Mouse (Mus musculus): Measurements from ENCODE around the gene Ctbp2. TPM values are rescaled to one million over a fixed set of nuclear protein-coding genes. Genes with fewer than 3 reads are reported as not detected.

Ctbp2 gene
- polyA plus RNA-seq, 1 experiment from 2014 or later: 75.7 TPM

DNA sequence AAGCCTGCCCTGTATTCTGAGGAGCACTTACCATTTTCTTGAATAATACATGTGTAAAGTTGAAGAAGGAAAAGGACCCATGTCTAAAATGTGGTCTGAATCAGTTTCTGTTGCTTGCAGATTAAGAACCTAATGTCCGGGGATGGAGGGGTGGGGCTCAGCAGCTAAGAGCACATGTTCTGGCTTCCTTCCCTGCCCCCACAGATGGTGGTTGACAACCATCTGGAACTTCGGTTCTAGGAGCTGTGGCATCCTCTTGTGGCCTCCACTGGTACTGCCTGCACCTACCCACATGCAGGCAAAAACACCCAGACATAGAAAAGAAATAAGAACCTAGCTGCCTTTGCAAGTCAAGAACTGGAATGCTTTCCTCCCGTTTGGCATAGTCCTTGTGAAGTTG lies 120.7 kb downstream of the Ctbp2 start:
- Histone ChIP-seq H3K4me3 (no peak overlapping the region), H3K9me3 (no peaks in the 10 kb centered on the region), H3K27ac (no peak overlapping the region), H3K27me3 (ENCODE audit: insufficient read depth, poor library complexity, severe bottlenecking) (no peaks in the 10 kb centered on the region), H3K4me1 (peaks cover 55% of the 10 kb centered on the region), H3K36me3 (peaks cover 33% of the 10 kb centered on the region)
- 27% methylated on average over 3 of the region's 3 CpGs for WGBS
- DNase-seq (ENCODE audit: low spot score): no peak

DNA sequence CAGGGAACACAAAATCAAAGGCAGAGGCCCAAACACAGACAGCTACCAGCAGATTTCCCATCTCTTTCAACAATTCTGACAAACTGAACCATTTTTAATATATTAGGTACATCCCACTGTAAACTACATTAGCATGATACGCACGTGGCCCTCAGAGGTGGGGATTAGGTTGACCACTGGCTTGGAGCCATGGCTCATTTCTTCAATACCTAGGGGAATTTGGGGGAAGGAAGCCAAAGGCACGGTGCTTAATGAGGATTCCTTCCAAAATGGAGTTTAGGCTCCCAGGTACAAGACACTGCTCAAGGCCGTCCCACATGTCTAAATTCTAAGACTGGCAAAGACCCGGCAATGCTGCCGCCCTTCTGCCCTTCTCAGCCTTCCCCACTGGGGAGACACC lies 121.9 kb downstream of the Ctbp2 start:
- Histone ChIP-seq H3K4me3 (no peak overlapping the region), H3K27me3 (ENCODE audit: insufficient read depth, poor library complexity, severe bottlenecking) (no peaks in the 10 kb centered on the region), H3K27ac (no peak overlapping the region), H3K4me1 (peaks cover 47% of the 10 kb centered on the region), H3K9me3 (no peaks in the 10 kb centered on the region), H3K36me3 (peaks cover 45% of the 10 kb centered on the region)
- no peak for DNase-seq (ENCODE audit: low spot score)
- 94% methylated on average over 6 of the region's 6 CpGs for WGBS

DNA sequence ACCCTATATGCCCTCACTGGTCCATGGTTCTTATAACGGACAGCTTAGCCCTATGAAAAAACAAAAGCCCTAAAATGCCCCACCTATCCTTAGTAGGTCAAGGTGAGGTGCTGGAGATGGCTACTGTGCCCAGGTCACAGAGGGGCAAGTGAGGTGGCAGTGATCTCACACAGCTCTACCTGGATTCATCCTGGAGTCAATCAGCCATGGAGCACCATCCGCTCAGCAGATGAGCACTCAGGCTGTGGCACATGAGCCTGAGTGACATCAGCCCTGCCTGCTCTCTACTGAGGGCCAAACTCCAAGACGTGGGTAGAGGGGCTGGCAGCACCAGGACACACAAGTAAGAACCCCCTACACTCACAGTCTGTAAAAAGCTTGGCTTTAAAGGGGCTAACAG lies 122.8 kb downstream of the Ctbp2 start:
- no peak overlapping the region for H3K4me3 ChIP-seq

DNA sequence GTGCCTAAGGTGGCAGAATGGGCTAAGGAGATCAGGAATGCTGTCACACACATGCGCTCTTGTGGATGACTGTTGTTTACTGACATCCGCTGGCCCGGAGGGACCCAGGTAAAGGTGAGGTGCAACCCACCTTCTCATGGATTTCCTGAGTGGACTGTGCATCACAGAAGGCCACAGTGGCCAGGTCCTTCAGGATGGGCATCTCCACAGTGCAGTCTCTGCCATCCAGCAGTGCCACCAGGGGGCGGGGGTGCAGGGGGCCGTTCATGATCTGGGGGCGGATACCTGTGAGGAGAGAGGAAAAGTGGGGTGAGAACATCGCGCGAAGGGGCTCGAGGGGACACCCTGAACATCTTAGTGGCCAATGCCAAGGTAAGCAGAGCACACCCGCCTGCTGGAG lies 125.1 kb downstream of the Ctbp2 start:
- Histone ChIP-seq H3K4me3 (no peak overlapping the region), H3K9me3 (no peaks in the 10 kb centered on the region), H3K36me3 (peaks cover 70% of the 10 kb centered on the region), H3K27ac (no peak overlapping the region), H3K4me1 (peaks cover 29% of the 10 kb centered on the region), H3K27me3 (ENCODE audit: insufficient read depth, poor library complexity, severe bottlenecking) (no peaks in the 10 kb centered on the region)
- DNase-seq (ENCODE audit: low spot score): no peak
- WGBS: 97% methylated on average over 11 of the region's 11 CpGs

More for the DNA sequence above, 122.8 kb downstream of the Ctbp2 start:
- Histone ChIP-seq H3K4me1 (peaks cover 43% of the 10 kb centered on the region), H3K9me3 (no peaks in the 10 kb centered on the region), H3K27ac (no peak overlapping the region), H3K27me3 (ENCODE audit: insufficient read depth, poor library complexity, severe bottlenecking) (no peaks in the 10 kb centered on the region), H3K36me3 (peaks cover 53% of the 10 kb centered on the region)
- WGBS: 88% methylated on average over 3 of the region's 3 CpGs
- peak; percentile 63 for DNase-seq (ENCODE audit: low spot score)

DNA sequence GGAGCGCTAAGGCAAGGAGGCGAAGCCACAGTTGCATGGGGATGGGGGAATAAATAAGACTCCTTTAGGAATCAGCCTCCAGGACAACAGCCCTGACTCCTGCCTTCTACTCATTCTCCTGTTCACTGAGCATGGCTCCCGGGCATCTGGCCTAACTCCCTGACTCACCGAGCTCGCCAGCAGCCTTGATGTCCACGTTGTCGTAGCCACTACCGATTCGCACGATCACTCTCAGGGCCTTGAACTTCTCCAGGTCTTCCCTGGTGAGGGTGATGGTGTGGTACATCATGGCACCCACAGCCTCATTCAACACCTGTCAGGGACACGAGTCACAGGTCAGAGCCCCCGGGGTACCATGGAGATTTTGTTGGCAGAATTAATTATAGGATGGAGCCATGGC lies 125.5 kb downstream of the Ctbp2 start:
- Histone ChIP-seq H3K9me3 (no peaks in the 10 kb centered on the region), H3K27ac (no peak overlapping the region), H3K4me3 (no peak overlapping the region), H3K4me1 (peaks cover 27% of the 10 kb centered on the region), H3K36me3 (peaks cover 74% of the 10 kb centered on the region), H3K27me3 (ENCODE audit: insufficient read depth, poor library complexity, severe bottlenecking) (no peaks in the 10 kb centered on the region)
- WGBS: 95% methylated on average over 12 of the region's 12 CpGs
- DNase-seq (ENCODE audit: low spot score): peak; percentile 68

DNA sequence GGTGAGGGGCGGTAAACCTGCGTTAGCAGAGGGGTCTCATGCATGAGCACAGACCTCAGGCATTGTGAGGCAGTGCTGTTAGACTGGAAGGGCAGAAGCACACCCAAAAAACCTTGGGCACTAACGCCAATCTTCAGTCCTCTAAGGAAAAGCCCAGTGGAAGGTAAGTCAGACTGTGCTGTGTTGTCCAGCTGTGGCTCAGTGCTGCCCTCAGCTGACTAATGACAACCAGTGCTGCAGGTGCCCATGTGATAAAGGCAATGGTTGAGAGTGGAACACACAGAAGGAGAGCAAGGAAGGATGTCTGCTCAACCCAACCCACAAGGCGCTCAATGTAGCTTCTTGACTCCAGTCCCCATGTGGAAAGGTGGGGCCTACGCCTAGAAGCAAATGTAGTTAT lies 127.8 kb downstream of the Ctbp2 start:
- Histone ChIP-seq H3K9me3 (no peaks in the 10 kb centered on the region), H3K4me1 (peaks cover 23% of the 10 kb centered on the region), H3K36me3 (peaks cover 91% of the 10 kb centered on the region), H3K4me3 (no peak overlapping the region), H3K27ac (no peak overlapping the region), H3K27me3 (ENCODE audit: insufficient read depth, poor library complexity, severe bottlenecking) (no peaks in the 10 kb centered on the region)
- peak; percentile 72 for DNase-seq (ENCODE audit: low spot score)
- WGBS: 86% methylated on average over 5 of the region's 5 CpGs

DNA sequence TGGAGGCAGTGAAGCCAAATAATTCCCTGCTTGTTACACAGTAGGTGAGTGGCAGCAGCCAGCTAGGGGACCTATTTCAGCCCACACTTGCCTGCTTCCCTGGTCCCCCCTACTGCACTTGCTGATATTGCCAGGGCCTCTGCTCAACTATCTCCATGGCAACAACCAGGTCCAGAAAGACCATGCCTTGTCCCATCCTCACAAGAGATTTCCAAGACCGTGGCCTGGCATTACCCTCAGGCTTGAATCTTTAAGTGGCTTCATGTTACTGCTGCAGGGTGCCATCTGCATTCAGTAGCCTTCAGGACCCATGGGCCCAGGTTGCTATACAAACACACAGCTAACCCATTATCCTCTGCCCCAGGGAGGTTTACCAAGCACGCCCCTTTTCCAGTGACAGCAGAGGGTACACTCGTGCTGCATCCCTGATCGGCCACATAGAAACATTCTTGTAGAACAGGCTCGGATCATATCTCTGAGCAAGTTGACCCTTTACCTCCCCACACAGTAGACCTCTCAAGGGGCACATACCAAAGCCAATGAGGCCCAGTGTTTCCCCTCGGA lies 129.4 kb downstream of the Ctbp2 start:
- Histone ChIP-seq H3K4me3 (no peak overlapping the region), H3K9me3 (no peaks in the 10 kb centered on the region), H3K27me3 (ENCODE audit: insufficient read depth, poor library complexity, severe bottlenecking) (no peaks in the 10 kb centered on the region), H3K27ac (no peak overlapping the region), H3K4me1 (0 out of 2 replicates have a peak, but pooled peaks cover 10% of the 10 kb centered on the region), H3K36me3 (peaks cover 96% of the 10 kb centered on the region)
- DNase-seq (ENCODE audit: low spot score): no peak
- WGBS: 81% methylated on average over 6 of the region's 6 CpGs

DNA sequence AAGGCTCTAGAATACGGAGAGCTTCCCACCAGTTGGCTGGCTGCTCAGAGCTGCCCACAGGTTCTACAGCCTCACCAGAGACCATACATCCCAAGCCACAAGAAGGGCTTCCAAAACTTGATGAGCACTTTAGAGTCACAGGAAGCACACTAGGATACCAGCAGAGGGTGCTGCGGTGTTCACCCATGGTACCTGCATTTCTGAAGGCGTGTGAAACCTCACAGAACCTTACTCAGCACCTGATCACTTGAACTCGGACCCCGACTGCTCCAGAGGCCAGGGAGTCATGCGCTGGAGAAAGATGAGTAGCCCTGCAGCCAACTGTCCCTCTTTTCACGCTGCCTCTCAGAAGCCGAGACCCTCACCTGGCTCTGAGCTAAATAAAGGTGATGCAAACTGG lies 130.0 kb downstream of the Ctbp2 start:
- DNase-seq (ENCODE audit: low spot score): peak; percentile 74
- no peaks in the 10 kb centered on the region for H3K27me3 ChIP-seq (ENCODE audit: insufficient read depth, poor library complexity, severe bottlenecking)
- H3K4me3 ChIP-seq: no peak overlapping the region
- peaks cover 96% of the 10 kb centered on the region for H3K36me3 ChIP-seq
- no peak overlapping the region for H3K27ac ChIP-seq
- 88% methylated on average over 8 of the region's 8 CpGs for WGBS
- no peaks in the 10 kb centered on the region for H3K9me3 ChIP-seq
- 0 out of 2 replicates have a peak, but pooled peaks cover 10% of the 10 kb centered on the region for H3K4me1 ChIP-seq

DNA sequence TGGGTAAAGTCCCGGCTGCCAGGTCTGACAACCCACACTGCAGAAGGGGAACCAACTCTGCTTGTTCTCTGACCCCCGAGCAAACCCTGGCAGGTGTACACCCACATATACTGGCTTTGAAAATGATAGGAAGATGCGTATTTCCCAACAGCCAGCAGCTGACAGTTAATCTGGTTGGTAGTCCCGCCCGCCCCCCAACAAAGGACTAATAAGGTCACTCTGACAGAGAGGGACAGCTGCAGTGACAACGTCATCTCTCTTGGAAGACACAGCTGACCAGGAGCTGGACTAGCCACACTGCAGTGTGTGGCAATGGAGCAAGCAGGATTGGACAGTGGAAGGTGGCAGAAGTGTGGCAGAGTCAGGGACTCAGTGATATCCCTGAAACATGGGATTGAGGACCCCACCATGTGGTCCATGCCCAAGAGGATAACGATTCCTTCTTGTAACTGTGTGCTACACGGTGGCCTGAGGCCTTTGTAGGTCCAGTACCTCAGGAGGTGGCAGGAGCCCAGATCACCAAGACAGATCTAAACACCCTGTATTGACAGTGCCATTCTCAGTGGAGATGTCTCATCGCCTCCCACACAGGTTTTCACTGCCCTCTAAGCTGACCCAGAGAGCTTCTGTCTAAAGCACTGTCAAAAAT lies 131.1 kb downstream of the Ctbp2 start:
- Histone ChIP-seq H3K27ac (no peak overlapping the region), H3K9me3 (no peaks in the 10 kb centered on the region), H3K36me3 (peaks cover 96% of the 10 kb centered on the region), H3K4me1 (0 out of 2 replicates have a peak, but pooled peaks cover 10% of the 10 kb centered on the region), H3K27me3 (ENCODE audit: insufficient read depth, poor library complexity, severe bottlenecking) (no peaks in the 10 kb centered on the region), H3K4me3 (no peak overlapping the region)
- DNase-seq (ENCODE audit: low spot score): peak; percentile 67
- WGBS: 90% methylated on average over 9 of the region's 9 CpGs

DNA sequence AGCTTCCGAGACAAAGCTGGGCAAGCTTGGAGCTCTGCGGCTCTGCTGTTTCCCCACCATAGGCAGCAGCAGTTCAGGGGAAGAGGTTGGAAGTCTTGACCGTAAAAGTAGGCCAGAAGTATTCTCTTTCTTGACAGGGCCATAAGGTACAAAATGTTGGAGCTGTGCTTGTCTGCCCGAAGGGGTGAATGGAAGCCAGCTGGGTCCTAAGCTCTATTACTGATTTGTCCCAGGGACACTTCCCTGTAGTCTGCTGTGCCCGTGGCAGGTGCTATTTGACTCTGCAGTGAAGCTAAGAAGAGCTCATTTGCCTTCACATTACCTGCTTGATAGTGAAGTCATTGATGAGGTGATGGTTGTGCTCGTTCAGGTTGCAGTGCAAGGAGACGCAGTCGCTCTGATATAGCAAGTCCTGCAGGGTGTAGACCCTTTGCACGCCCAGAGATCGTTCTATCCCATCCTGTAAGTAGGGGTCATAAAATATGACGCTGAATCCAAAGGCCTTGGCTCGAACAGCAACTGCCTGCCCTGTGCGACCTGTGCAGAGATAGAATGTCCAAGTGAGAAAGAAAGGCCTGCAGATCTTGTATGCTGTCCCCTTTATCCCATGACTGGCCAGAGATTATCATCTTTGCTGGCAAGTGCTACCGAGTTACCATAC lies 132.8 kb downstream of the Ctbp2 start:
- peak; percentile 68 for DNase-seq (ENCODE audit: low spot score)

DNA sequence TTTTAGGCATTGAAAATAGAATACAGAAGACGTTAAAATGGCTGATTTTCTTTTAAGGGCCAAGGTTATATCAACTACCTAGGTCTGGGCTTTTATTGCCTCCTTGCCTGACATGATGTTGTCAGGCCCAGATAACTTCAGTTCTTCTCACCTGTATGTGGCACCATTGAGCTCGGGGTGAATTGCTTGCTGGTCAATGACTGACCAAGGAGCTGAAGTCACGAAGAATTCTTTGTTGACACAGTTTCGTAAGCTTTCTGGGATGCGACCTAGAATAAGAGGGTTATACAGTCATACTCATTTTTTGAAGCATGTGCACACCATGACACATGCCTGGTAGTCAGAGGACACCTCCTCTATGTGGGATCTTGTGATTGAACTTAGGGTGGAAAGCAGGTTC lies 134.3 kb downstream of the Ctbp2 start:
- Histone ChIP-seq H3K36me3 (peaks cover 85% of the 10 kb centered on the region), H3K4me1 (0 out of 2 replicates have a peak, but pooled peaks cover 7% of the 10 kb centered on the region), H3K4me3 (no peak overlapping the region), H3K27ac (no peak overlapping the region), H3K27me3 (ENCODE audit: insufficient read depth, poor library complexity, severe bottlenecking) (no peaks in the 10 kb centered on the region), H3K9me3 (no peaks in the 10 kb centered on the region)
- WGBS: 90% methylated on average over 5 of the region's 5 CpGs
- no peak for DNase-seq (ENCODE audit: low spot score)

More for the DNA sequence above, 132.8 kb downstream of the Ctbp2 start:
- Histone ChIP-seq H3K4me1 (0 out of 2 replicates have a peak, but pooled peaks cover 7% of the 10 kb centered on the region), H3K27me3 (ENCODE audit: insufficient read depth, poor library complexity, severe bottlenecking) (no peaks in the 10 kb centered on the region), H3K4me3 (no peak overlapping the region), H3K27ac (no peak overlapping the region), H3K36me3 (peaks cover 87% of the 10 kb centered on the region), H3K9me3 (no peaks in the 10 kb centered on the region)
- WGBS: 87% methylated on average over 14 of the region's 14 CpGs

DNA sequence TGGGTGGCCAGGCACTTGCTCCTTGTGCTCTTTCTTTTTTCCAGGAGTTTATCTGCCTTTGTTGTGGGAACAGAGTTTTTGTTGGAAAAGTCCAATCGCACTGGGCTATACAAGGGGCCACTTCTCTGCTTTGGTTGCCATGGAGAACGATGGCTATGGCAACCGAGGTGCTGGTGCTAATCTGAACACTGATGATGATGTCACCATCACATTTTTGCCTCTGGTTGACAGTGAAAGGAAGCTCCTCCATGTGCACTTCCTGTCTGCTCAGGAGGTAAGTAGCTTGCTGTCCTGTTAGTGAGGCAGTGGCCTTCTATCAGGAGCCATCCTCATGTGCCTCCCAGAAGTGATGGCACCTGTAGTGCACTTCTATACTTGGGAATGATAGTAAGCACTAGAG lies 141.5 kb downstream of the Ctbp2 start:
- 52% methylated on average over 3 of the region's 3 CpGs for WGBS
- Histone ChIP-seq H3K4me1 (no peaks in the 10 kb centered on the region), H3K9me3 (no peaks in the 10 kb centered on the region), H3K36me3 (peaks cover 66% of the 10 kb centered on the region), H3K27ac (no peak overlapping the region), H3K4me3 (no peak overlapping the region), H3K27me3 (ENCODE audit: insufficient read depth, poor library complexity, severe bottlenecking) (no peaks in the 10 kb centered on the region)
- DNase-seq (ENCODE audit: low spot score): no peak

DNA sequence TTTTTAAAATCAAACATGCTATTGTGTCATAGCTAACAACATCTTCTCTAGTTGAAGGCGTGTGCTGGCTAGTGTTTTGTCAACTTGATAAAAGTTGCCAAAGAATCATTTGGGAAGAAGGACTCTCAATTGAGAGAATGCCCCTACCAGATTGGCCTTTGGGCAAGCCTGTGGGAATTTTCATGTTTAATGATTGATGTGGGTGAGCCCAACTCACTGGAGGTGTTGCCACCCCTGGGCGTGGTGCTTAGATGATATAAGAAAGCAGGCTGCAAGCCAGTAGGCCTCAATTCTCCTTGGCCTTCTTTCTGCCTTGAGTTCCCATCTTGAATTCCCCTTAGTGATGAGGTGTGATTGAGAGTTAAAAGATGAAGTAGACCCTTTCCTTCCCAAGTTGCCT lies 146.2 kb downstream of the Ctbp2 start:
- 96% methylated on average over 2 of the region's 2 CpGs for WGBS
- H3K4me3 ChIP-seq: no peak overlapping the region
- no peaks in the 10 kb centered on the region for H3K9me3 ChIP-seq
- H3K4me1 ChIP-seq: no peaks in the 10 kb centered on the region
- H3K27ac ChIP-seq: no peak overlapping the region
- DNase-seq (ENCODE audit: low spot score): no peak
- no peaks in the 10 kb centered on the region for H3K27me3 ChIP-seq (ENCODE audit: insufficient read depth, poor library complexity, severe bottlenecking)
- peaks cover 55% of the 10 kb centered on the region for H3K36me3 ChIP-seq

Data from heart, embryonic 10.5 days (tissue).